Mouse (Mus musculus) urinary bladder, postnatal 36 days (tissue): ENCODE data around the gene Ace3.
"Not testable (repeated sequence)": the region's sequence is repeated elsewhere in the genome, so short reads cannot be mapped to it uniquely, and the experiment has no call there.

Experiments used
- DNase-seq, 2 experiments: peaks; one replicate each; pipeline ENCODE4 v3.0.0; 2022; ENCODE audit warnings: low spot score in 2 of 2, mixed read lengths in 1 of 2

The Ace3 gene

GRCm38 (mm10) chr11:105978634-105979033 lies 15.8 kb upstream of the Ace3 start:
- DNase-seq: no peak

GRCm38 (mm10) chr11:105984452-105984851 lies 10.0 kb upstream of the Ace3 start:
- no peak for DNase-seq

GRCm38 (mm10) chr11:105987446-105987845 lies 7.0 kb upstream of the Ace3 start:
- DNase-seq: no peak

DNA sequence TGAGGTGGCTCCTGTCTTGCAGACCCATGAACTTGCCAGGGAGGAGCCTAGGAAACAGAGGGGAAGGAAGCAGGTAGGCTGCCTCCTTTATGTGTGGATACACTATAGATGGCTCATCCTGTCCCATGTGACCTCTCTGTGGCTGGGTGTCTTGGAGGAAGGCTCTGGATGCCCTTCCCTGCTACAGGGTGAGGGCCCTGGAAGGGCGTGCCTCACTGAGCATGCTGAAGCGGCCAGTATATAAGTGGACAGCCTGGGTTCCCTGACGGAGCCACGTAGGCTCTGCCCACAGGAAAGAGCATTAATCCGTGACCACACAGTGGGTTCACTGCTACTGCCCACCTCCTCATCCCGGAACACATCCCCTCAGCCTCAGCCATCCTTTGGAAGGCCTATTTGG lies 5.0 kb upstream of the Ace3 start:
- DNase-seq: no peak

- DNase-seq: no peak
Observed at GRCm38 (mm10) chr11:105990231-105990630, 4.2 kb upstream of the Ace3 start.

GRCm38 (mm10) chr11:106000062-106000461 lies 5.6 kb downstream of the Ace3 start:
- no peak for DNase-seq

- DNase-seq: no peak
Observed at GRCm38 (mm10) chr11:106001718-106002117, 7.2 kb downstream of the Ace3 start.

GRCm38 (mm10) chr11:106004576-106004975 lies 10.1 kb downstream of the Ace3 start:
- no peak for DNase-seq

DNA sequence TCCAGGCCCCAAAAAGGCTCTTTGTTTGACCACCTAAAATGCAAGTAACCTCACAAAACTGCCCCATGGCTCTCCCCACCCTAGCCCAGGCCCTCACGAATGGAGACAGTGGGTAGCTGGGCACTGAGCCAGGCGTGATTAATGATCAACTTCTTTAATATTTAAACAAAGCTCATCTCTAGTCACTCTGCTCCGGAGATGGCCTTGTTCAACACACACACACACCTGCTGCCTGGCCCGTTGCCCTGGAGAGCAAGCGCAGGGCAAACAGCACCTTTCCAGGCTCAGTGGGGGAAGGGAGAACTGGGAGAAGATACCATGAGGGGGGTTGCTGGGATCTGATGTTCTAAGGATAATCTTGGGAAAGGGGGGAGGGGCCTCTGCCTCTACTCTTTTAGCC lies 11.5 kb downstream of the Ace3 start:
- DNase-seq: no peak

- peak; percentile 55 to 63 for DNase-seq
Observed at GRCm38 (mm10) chr11:106007821-106008220, 13.3 kb downstream of the Ace3 start, which contains the start of gene Kcnh6. Gene Kcnh6, plus strand, starts transcription at chr11:106008124.

DNA sequence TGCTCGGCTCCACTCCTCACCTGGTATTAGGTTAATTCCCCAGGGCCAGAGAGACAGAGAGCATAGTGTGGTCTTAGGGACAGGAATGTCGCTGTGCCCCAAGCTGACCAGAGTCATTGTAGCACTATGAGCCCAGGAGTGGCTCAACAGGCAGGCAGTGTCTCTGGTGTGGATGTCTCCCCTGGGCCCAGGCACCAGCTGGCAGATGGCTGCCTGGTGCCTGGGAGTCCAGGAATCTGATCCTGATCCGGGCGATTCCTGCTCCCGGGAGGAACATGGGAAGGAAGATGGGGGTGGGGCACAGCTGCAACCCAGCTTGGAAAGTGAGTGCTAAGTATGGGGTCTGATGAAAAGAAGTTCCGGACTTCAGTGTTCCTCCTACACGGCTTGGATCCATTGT lies 18.2 kb downstream of the Ace3 start:
- no peak for DNase-seq

DNA sequence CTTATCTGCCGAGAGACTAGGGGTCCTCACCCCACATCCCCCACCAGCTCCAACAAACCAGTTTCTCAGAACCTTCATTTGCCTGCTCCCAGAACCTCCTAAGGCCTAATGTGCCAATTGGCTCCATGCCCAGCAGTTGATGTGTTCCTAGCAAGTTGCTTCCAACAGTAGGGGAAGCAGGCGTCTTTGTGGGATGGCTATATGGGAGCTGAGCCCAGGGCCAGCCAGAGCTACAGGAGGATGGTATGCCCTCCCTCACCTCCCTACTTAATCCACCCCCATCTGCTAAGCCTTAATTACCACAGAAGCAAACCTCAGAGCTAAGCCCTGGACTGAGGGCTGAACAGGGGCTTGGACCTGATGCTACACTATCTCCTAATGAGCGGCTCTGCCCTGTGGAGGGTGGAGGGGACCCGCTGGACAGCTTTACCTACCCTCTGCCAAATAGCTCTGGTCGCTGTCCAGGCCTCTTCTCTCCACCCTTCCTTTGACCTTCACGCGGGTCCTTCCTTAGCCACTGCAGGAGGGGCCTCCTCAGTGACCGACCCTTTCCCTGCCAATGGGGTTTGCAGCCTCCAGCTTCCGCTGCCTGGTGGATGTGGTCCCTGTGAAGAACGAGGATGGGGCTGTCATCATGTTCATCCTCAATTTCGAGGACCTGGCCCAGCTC lies 19.2 kb downstream of the Ace3 start:
- peak in 1 of 2 experiments; percentile 24 for DNase-seq

DNA sequence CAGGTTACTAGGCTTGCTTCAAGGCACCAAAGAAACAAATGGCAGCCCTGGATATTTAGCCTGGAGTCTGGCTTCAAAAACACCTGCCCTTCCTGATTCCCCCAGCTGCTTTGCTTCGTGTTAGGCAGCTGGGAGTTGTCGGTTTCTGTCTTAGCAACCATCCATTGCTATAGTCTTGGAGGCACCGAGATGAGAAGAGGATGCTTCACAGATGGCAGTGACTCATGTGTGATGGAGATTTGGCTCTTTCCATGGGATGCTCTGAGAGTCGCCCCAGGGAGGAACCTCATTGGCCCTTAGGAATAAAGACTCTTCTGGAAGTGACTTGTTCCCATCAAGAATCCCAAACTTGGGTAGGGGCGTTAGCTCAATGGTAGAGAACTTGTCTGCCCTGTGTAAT lies 22.0 kb downstream of the Ace3 start:
- no peak for DNase-seq

GRCm38 (mm10) chr11:106020051-106020763 lies 25.7 kb downstream of the Ace3 start:
- no peak for DNase-seq

- no peak for DNase-seq
Observed at GRCm38 (mm10) chr11:106025774-106026173, 31.3 kb downstream of the Ace3 start.

GRCm38 (mm10) chr11:106026465-106027151 lies 32.1 kb downstream of the Ace3 start:
- DNase-seq: peak in 1 of 2 experiments; percentile 55

GRCm38 (mm10) chr11:106027607-106028006 lies 33.1 kb downstream of the Ace3 start:
- DNase-seq: no peak

DNA sequence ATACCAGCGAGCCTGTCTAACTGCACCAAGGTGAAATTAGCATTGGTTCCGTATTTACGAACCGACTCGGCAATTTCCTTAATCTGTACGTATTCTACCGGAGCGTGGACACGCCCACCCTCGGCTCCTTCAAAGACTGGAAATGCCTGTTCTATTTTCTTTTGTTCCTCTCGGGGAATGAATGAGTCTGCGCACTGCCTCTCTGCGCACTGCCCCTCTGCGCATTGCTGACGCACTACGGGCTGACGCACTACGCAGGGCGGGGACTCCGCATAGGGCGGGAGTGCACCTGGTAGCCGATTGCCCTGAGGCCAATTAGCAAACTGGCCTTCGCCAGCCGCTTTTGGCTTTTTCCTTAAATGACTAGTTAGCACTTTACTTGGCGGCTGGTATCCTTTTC lies 37.6 kb downstream of the Ace3 start:
- DNase-seq: not testable (repeated sequence)

GRCm38 (mm10) chr11:106033491-106033919 lies 39.0 kb downstream of the Ace3 start:
- no peak for DNase-seq

GRCm38 (mm10) chr11:106034986-106035385 lies 40.5 kb downstream of the Ace3 start:
- no peak for DNase-seq

DNA sequence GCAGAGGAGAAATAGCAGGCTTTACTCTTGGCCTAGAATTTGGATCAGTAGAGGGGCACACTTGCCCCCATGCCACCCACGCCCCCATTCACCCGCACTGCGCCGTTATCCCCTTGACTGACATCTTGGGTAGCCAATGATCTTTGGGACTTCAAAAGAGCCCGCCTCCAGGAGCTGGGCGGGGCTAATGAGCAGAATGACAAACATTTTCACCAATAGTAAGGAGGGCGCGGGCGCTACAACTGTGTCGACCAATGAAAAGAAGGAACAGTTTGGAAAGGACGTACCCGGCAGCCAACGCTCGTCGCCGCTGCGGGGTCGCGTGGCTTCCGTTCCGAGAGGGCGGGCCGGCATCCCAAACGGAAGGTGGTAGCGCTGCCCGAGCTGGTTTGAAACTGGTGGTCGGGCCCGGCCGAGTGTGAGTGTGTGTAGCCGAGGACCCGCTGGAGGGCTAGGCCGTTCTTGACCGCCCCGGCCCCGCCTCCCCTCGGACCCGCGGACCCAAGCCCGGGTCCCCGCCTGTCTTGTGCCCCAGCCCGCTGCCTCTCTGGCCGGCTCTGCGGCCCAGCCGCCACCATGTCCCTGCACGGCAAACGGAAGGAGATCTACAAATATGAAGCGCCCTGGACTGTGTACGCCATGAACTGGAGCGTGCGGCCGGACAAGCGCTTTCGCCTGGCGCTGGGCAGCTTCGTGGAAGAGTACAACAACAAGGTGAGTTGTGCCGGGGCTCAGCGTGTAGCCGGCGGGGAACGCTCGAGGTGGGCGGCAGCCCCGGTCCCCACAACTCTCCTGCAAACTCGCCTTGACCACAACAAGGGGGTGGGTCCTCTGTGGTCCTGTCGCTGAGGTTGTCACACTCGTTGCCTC lies 42.3 kb downstream of the Ace3 start, which contains the start of gene Dcaf7:
Dcaf7 (plus strand) TSS at position 325 of the 870 bp plus-strand sequence.
- DNase-seq: peak; percentile 97

GRCm38 (mm10) chr11:106037418-106037751 lies 42.9 kb downstream of the Ace3 start:
- no peak for DNase-seq
